Mouse (Mus musculus) retina, adult 2 months (tissue): ENCODE data around the gene Ces3b.

Source experiments
- DNase-seq: peaks from one replicate; pipeline ENCODE4 v3.0.0-alpha.2; 2012; ENCODE audit warnings: low read depth, low spot score

The Ces3b gene

DNA sequence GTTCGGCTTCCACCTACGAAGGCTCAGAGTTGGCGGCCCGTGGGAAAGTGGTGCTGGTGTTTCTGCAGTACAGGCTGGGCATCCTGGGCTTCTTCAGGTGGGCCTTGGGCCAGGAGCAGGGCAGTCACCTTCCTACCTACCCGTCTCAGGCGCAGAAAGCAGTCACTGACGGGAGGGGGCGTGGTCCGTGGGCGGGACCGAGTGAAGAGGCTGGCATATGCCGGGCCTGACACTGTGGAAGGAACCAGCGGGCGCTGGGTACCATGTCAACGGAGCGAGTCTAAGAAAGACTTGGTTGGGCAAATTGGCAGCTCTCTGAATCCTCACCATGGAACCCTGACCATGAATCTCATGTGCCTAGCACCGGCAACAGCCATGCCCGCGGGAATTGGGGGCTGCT lies 58.8 kb downstream of the Ces3b start:
- no peak for DNase-seq
